Mouse (Mus musculus) telencephalon, adult 2 months (tissue): ENCODE measurements around the gene Ccdc9b.
A peak's percentile ranks its signal among the peaks of the same experiment; 100 is the strongest.

Experiments
- DNase-seq: peaks from one replicate; pipeline ENCODE4 v3.0.0-alpha.2; 2011; ENCODE audit warnings: low read depth, low spot score

Gene Ccdc9b

DNA sequence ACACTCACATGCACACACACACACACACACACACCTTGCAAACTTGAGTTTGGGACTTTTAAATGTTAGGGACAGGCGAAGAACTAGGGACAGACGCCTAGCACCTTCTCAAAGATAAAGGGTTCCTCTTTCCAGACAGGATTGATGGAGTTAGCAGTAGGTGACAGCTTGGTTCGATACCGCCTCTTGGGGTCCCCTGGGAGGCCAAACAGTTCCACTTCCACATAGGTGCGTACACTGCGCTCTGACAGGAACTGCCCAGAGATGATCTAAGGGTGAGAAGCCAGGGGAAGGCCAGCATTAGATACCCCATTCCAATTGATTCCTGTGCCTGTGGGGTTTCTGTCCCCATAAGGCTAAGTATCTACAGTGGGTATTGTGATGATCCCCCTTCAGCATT, 48.8 kb downstream of the Ccdc9b start:
- no peak for DNase-seq

DNA sequence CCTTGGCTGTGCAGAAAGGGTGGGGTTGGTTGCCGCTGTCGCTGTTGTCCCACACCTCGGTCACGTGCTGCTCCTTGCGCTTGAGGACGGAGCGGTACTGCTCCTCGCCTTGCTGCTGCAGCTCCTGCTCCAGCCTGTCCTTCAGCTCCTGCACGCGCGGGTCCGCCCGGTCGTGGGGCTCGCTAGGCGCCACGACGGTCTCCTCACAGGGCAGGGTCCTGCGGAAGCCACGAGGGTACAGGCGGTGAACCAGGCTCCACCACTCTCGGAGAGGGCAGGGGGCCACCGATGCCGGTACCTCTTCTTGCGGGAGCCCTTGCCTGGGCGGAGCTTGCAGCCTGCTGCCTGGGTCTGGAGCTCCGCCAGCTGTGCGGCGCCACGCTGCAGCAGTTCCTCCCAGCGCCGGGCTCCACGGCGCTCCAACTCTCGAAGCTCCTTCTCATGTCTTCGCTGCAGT, 51.4 kb downstream of the Ccdc9b start:
- no peak for DNase-seq

DNA sequence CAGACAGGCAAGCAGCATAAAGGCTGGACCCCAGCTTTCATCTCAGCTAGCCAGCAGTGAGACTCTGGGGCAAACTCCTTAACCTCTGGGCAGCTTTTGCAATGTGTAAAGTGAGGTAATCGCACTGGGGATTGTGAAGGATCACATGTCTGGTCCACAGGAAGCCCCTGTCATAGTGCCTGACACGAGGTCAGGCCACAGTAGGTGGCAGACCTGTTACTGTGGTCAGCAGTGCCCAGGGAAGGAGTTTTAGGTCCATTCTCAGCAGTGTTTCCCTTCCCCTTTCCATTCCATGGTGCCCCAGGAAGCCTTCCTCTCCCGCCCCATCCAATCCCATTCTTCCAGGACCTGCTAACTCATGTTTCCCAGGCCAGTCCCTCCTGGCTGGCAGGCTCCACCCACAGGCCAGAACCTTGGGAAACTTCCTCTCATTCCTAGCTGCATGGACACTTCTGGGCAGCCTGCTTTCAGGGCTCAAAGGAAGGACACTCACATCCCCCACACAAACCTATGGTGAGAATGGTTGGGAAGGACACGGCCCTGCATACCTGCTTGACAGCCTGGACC, 52.7 kb downstream of the Ccdc9b start:
- DNase-seq, result no peak

DNA sequence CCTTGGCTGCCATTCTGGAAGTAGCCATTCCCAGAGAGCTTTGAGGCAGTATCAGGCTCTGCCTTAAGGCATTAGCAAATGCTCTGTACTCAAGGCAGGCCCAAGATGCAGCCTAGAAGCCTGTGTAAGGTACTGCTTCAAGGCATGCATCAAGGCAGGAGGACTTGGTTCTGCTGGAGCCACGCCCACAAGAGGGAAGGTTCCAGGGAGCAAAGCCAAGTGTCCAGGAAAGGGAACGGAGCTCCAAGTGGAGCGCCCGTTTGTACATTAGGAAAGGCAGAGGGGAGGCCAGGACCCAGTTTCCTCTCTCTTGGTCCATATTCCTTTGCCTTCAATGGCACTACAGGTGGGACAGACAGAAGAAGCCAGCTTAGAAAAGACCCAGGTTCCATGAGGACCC, 54.0 kb downstream of the Ccdc9b start:
- no peak for DNase-seq

DNA sequence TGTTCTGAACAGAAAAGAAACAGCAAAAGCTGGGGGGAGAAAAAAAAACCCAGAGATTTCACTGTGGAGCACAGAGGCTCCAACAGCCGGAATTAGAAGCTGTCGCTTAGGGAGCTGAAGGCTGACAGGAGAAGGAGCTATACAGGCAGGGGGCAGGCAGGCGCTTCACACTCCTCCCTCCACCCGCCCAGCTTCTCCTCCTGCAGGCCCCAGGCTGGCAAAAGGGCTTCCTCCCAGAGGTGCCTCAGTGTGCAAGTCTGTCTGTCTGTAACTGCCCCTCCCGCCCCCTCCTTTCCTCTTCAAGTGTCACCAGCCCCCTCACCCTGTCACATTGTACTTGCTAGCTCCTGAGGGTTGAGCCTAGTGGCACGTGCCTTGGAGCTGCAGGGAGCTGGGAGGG, 56.0 kb downstream of the Ccdc9b start:
- DNase-seq, result peak; percentile 65
